19 mouse cellular contexts compared by ENCODE assay signal in genomic region chr6:33453810-33454209, GRCm38 (mm10).
"Had no signal": no experiment of that assay in that cellular context is flagged by ENCODE, and none has a peak within 500 bp of the region (broad histone marks: within the 10 kb centered on the region; RNA-seq: fewer than 3 reads in every experiment).

No protein-coding gene starts in this region.

- H3K9ac ChIP-seq: liver, embryonic 13.5 days; lung, embryonic 14.5 days; midbrain, embryonic 12.5 days; midbrain, embryonic 15.5 days; neural tube, embryonic 12.5 days; neural tube, embryonic 15.5 days had no signal

- H3K4me1 ChIP-seq: neural tube, embryonic 15.5 days had no signal

- H3K4me2 ChIP-seq: liver, embryonic 13.5 days; lung, embryonic 14.5 days; midbrain, embryonic 12.5 days; midbrain, embryonic 15.5 days; neural tube, embryonic 12.5 days; neural tube, embryonic 15.5 days had no signal

- H3K36me3 ChIP-seq: liver, embryonic 13.5 days; midbrain, embryonic 12.5 days; midbrain, embryonic 15.5 days; neural tube, embryonic 12.5 days; neural tube, embryonic 15.5 days had no signal

- ATAC-seq: lung, postnatal 0 days; midbrain, embryonic 15.5 days had no signal

- H3K4me3 ChIP-seq: liver, embryonic 13.5 days; midbrain, embryonic 12.5 days; midbrain, embryonic 15.5 days; neural tube, embryonic 12.5 days; neural tube, embryonic 15.5 days had no signal

- H3K27me3 ChIP-seq: liver, embryonic 13.5 days; midbrain, embryonic 12.5 days; midbrain, embryonic 15.5 days; neural tube, embryonic 12.5 days; neural tube, embryonic 15.5 days had no signal

- DNase-seq: kidney, adult 11 months; kidney, adult 8-10 months; kidney, postnatal 14 days; kidney, postnatal 4 days; liver, embryonic 13.5 days; lung, embryonic 14.5 days; right cerebral cortex, adult 18-20 months; right cerebral cortex, postnatal 14 days; right cerebral cortex, postnatal 4 days; thymus, adult 2 months; thymus, postnatal 14 days; thymus, postnatal 4 days had no signal

- H3K27ac ChIP-seq: liver, embryonic 13.5 days; macrophage; midbrain, embryonic 12.5 days; midbrain, embryonic 15.5 days; neural tube, embryonic 12.5 days; neural tube, embryonic 15.5 days; stomach, postnatal 0 days had no signal

- H3K9me3 ChIP-seq: liver, embryonic 13.5 days; midbrain, embryonic 12.5 days; midbrain, embryonic 15.5 days; neural tube, embryonic 12.5 days; neural tube, embryonic 15.5 days had no signal
